8 mouse cellular contexts compared by ENCODE assay signal in genomic region chr5:151247115-151247875, GRCm38 (mm10). TPM values are rescaled to one million over a fixed set of nuclear protein-coding genes. Genes with fewer than 3 reads are reported as not detected.
A peak's percentile ranks its signal among the peaks of the same experiment; 100 is the strongest.
DNase-seq lines count a peak whose midpoint lies in the region; ATAC-seq and TF ChIP-seq lines count a peak whose summit lies in the region.

No protein-coding gene starts in this region.

- H3K27ac ChIP-seq in kidney, embryonic 15.5 days: peak overlapping the region; percentile 75
- peak overlapping the region; percentile 46 for H3K27ac ChIP-seq in heart, postnatal 0 days (ENCODE audit: low read depth)
- peak overlapping the region; percentile 60 for H3K27ac ChIP-seq in liver, postnatal 0 days (ENCODE audit: low read depth)
- H3K27ac ChIP-seq in stomach, postnatal 0 days (replicated peaks): peak overlapping the region; percentile 69

- H3K27me3 ChIP-seq in kidney, embryonic 15.5 days: no peaks in the 10 kb centered on the region
- H3K27me3 ChIP-seq in heart, postnatal 0 days (ENCODE audit: control insufficient read depth, insufficient read depth, low read length): no peaks in the 10 kb centered on the region
- no peaks in the 10 kb centered on the region for H3K27me3 ChIP-seq in liver, postnatal 0 days (ENCODE audit: insufficient read depth, low read length)
- no peaks in the 10 kb centered on the region for H3K27me3 ChIP-seq in stomach, postnatal 0 days (ENCODE audit: control insufficient read depth, insufficient read depth, low read length)

- H3K9me3 ChIP-seq in kidney, embryonic 15.5 days (replicated peaks): no peaks in the 10 kb centered on the region
- H3K9me3 ChIP-seq in heart, postnatal 0 days (replicated peaks; ENCODE audit: control insufficient read depth, low read length): no peaks in the 10 kb centered on the region
- H3K9me3 ChIP-seq in liver, postnatal 0 days (ENCODE audit: low read length): no peaks in the 10 kb centered on the region
- H3K9me3 ChIP-seq in stomach, postnatal 0 days (ENCODE audit: control insufficient read depth, low read length): no peaks in the 10 kb centered on the region

- peaks cover 30% of the 10 kb centered on the region for H3K4me1 ChIP-seq in kidney, embryonic 15.5 days
- peaks cover 8% of the 10 kb centered on the region; the same call in 1 of the 2 replicates for H3K4me1 ChIP-seq in heart, postnatal 0 days (ENCODE audit: control insufficient read depth, insufficient read depth)
- H3K4me1 ChIP-seq in liver, postnatal 0 days (ENCODE audit: insufficient read depth): peaks cover 17% of the 10 kb centered on the region
- no peaks in the 10 kb centered on the region for H3K4me1 ChIP-seq in stomach, postnatal 0 days (replicated peaks; ENCODE audit: control insufficient read depth, insufficient read depth)

- WGBS in kidney, embryonic 15.5 days: 16% methylated on average over 11 of the region's 11 CpGs
- 33% methylated on average over 11 of the region's 11 CpGs for WGBS in heart, postnatal 0 days
- WGBS in liver, postnatal 0 days (ENCODE audit: insufficient replicate concordance): 34% methylated on average over 11 of the region's 11 CpGs
- WGBS in stomach, postnatal 0 days: 34% methylated on average over 11 of the region's 11 CpGs

- peak; percentile 88 for ATAC-seq in kidney, embryonic 15.5 days (replicated peaks; ENCODE audit: low FRiP score)
- peak; percentile 24; the same call in 1 of the 2 replicates for ATAC-seq in heart, postnatal 0 days (ENCODE audit: insufficient read depth, low read depth)
- no peak for ATAC-seq in liver, postnatal 0 days
- ATAC-seq in stomach, postnatal 0 days (ENCODE audit: low FRiP score, low TSS enrichment): peak; percentile 88

- no peak for DNase-seq in kidney, postnatal 25 days
- peak; percentile 25 for DNase-seq in heart, postnatal 0 days (ENCODE audit: low spot score)
- no peak for DNase-seq in liver, postnatal 0 days
- DNase-seq in stomach, postnatal 0 days (ENCODE audit: low spot score): peak; percentile 45
- no peak for DNase-seq in c-Kit-positive CD71-positive TER-119-positive erythroid progenitor cells, embryonic 14.5 days (ENCODE audit: low spot score)
- no peak for DNase-seq in right cerebral cortex, postnatal 10 days (ENCODE audit: low spot score in 2 of 2)
- no peak for DNase-seq in cerebellum, adult 9-10 months

- no peak for TF ChIP-seq CTCF in heart, postnatal 0 days (IDR thresholded peaks at IDR 0.05; ENCODE audit: low read depth)
- TF ChIP-seq CTCF in liver, postnatal 0 days (IDR thresholded peaks at IDR 0.05; ENCODE audit: low read depth): no peak
- TF ChIP-seq CTCF in stomach, postnatal 0 days (IDR thresholded peaks at IDR 0.05; ENCODE audit: low read depth): 0 out of 2 replicates have a peak, but pooled peaks have one; percentile 4

- no peaks in the 10 kb centered on the region for H3K36me3 ChIP-seq in kidney, embryonic 15.5 days
- no peaks in the 10 kb centered on the region for H3K36me3 ChIP-seq in heart, postnatal 0 days (replicated peaks; ENCODE audit: control insufficient read depth, insufficient read depth, low read length)
- H3K36me3 ChIP-seq in liver, postnatal 0 days (replicated peaks; ENCODE audit: insufficient read depth, low read length): no peaks in the 10 kb centered on the region
- H3K36me3 ChIP-seq in stomach, postnatal 0 days (ENCODE audit: control insufficient read depth, insufficient read depth, low read length): no peaks in the 10 kb centered on the region

- H3K4me3 ChIP-seq in kidney, embryonic 15.5 days (replicated peaks): no peak overlapping the region
- no peak overlapping the region for H3K4me3 ChIP-seq in heart, postnatal 0 days (ENCODE audit: low read depth, low read length)
- no peak overlapping the region for H3K4me3 ChIP-seq in liver, postnatal 0 days (ENCODE audit: low read depth, low read length)
- H3K4me3 ChIP-seq in stomach, postnatal 0 days (ENCODE audit: low read depth, low read length): no peak overlapping the region

- TF ChIP-seq EP300 in heart, postnatal 0 days (IDR thresholded peaks at IDR 0.05; ENCODE audit: low read depth): no peak
- no peak for TF ChIP-seq EP300 in liver, postnatal 0 days (IDR thresholded peaks at IDR 0.05; ENCODE audit: low read depth)
- no peak for TF ChIP-seq EP300 in stomach, postnatal 0 days (optimal IDR thresholded peaks at IDR 0.05)

- no peak overlapping the region for H3K9ac ChIP-seq in kidney, embryonic 15.5 days
- H3K9ac ChIP-seq in heart, postnatal 0 days (replicated peaks; ENCODE audit: low read depth, low read length): no peak overlapping the region
- no peak overlapping the region for H3K9ac ChIP-seq in liver, postnatal 0 days (replicated peaks)
- H3K9ac ChIP-seq in stomach, postnatal 0 days (ENCODE audit: low read length): no peak overlapping the region

- peak overlapping the region; percentile 40 for H3K4me2 ChIP-seq in kidney, embryonic 15.5 days
- peak overlapping the region; percentile 29 for H3K4me2 ChIP-seq in heart, postnatal 0 days (ENCODE audit: low read depth, low read length)
- H3K4me2 ChIP-seq in liver, postnatal 0 days (ENCODE audit: low read depth, low read length): 0 out of 2 replicates have a peak overlapping the region, but pooled peaks have one; percentile 31
- H3K4me2 ChIP-seq in stomach, postnatal 0 days (replicated peaks; ENCODE audit: low read depth): no peak overlapping the region

RNA-seq across cellular contexts. Expression of gene Stard13, which starts 13.7 kb away (rescaled TPM):
- 10.6 and 11.3 TPM in 2 replicates for polyA plus RNA-seq in kidney, embryonic 15.5 days (2015; fragmentation: Nextera tagmentation; extraction: Ambion mirVana)
- total RNA-seq in heart, postnatal 0 days (2014; rRNA removed; ENCODE audit: low replicate concordance): 10.6 and 11.9 TPM in 2 replicates
- polyA plus RNA-seq in heart, postnatal 0 days (2015; fragmentation: Nextera tagmentation; extraction: Ambion mirVana): 3.0 and 3.3 TPM in 2 replicates
- 1.0 and 1.1 TPM in 2 replicates for polyA plus RNA-seq in liver, postnatal 0 days (2015; fragmentation: Nextera tagmentation; extraction: Ambion mirVana)
- 4.9 and 6.1 TPM in 2 replicates for polyA plus RNA-seq in stomach, postnatal 0 days (2015; fragmentation: Nextera tagmentation; extraction: Ambion mirVana)

Comparison
In these comparisons a context has a peak if more than half of its experiments do, and no peak if none do; other contexts are left out.
1. DNase-seq: peak in heart, postnatal 0 days (single experiment) and stomach, postnatal 0 days (single experiment); none in kidney, postnatal 25 days (0 of 2), liver, postnatal 0 days (single experiment), c-Kit-positive CD71-positive TER-119-positive erythroid progenitor cells, embryonic 14.5 days (single experiment), right cerebral cortex, postnatal 10 days (0 of 2) and cerebellum, adult 9-10 months (single experiment).
2. Peak in every context shown above with its lines, with median percentiles within 50 percentile points of each other: H3K27ac ChIP-seq.